Mouse (Mus musculus) lung, embryonic 14.5 days (tissue): ENCODE data around the gene Aqp11. TPM values are rescaled to one million over a fixed set of nuclear protein-coding genes. Genes with fewer than 3 reads are reported as not detected.

Source experiments
- ATAC-seq: fragments of 200-750 bp; cut with Nextera tagmentation; 2 replicates; pipeline ENCODE4 v1.8.0; 2017; ENCODE audit warnings: mild to moderate bottlenecking, moderate TSS enrichment, moderate library complexity; ENCODE audit not compliant: insufficient read depth
- DNase-seq: peaks from one replicate; pipeline ENCODE4 v3.0.0-alpha.2; 2015
- H3K27ac ChIP-seq: fragments of 300-500 bp; sonication (generic); 2 replicates; pipeline ENCODE4 v1.5.1; 2014; ENCODE audit warnings: low read depth, mild to moderate bottlenecking, moderate library complexity
- H3K27me3 ChIP-seq: fragments of 300-500 bp; sonication (generic); 2 replicates; pipeline ENCODE4 v1.6.1; 2014; ENCODE audit warnings: low read length, control low read depth; ENCODE audit not compliant: insufficient read depth
- H3K36me3 ChIP-seq: fragments of 300-500 bp; sonication (generic); 2 replicates; pipeline ENCODE4 v1.6.1; 2014; ENCODE audit warnings: control low read depth; ENCODE audit not compliant: insufficient read depth
- H3K4me1 ChIP-seq: fragments of 300-500 bp; sonication (generic); 2 replicates; pipeline ENCODE4 v1.6.1; 2014; ENCODE audit warnings: antibody characterized with exemption, control low read depth; ENCODE audit not compliant: insufficient read depth
- H3K4me2 ChIP-seq: fragments of 300-500 bp; sonication (generic); 2 replicates; pipeline ENCODE4 v1.6.1; 2014; ENCODE audit warnings: mild to moderate bottlenecking
- H3K4me3 ChIP-seq: fragments of 300-500 bp; sonication (generic); 2 replicates; pipeline ENCODE4 v1.5.1; 2014; ENCODE audit warnings: low read depth, low read length
- H3K9ac ChIP-seq: fragments of 300-500 bp; sonication (generic); 2 replicates; pipeline ENCODE4 v1.6.1; 2014
- H3K9me3 ChIP-seq: fragments of 300-500 bp; sonication (generic); 2 replicates; pipeline ENCODE4 v1.6.1; 2016; ENCODE audit warnings: low read depth, low read length, control low read depth
- CTCF ChIP-seq: IDR thresholded peaks from 2 replicates; pipeline ENCODE4 v1.5.1; 2016; ENCODE audit warnings: antibody characterized with exemption, low read depth
- WGBS: fragments of 180-500 bp; shearing (Covaris S2); extraction: QIAGEN DNeasy Blood & Tissue Kit; methylation state at CpG from one replicate; pipeline ENCODE4 v1.1.7; 2014; 5-methylcytosine and 5-hydroxymethylcytosine counted together
- polyA plus RNA-seq: library from polyadenylated mRNA; unstranded; fragments of >200 nt; fragmentation: Nextera tagmentation; extraction: Ambion mirVana; gene quantifications from 2 replicates; pipeline ENCODE4 v1.2.1, GENCODE M21; 2014

Gene Aqp11
- polyA plus RNA-seq, 1 experiment from 2014 or later, result 3.2 TPM

DNA sequence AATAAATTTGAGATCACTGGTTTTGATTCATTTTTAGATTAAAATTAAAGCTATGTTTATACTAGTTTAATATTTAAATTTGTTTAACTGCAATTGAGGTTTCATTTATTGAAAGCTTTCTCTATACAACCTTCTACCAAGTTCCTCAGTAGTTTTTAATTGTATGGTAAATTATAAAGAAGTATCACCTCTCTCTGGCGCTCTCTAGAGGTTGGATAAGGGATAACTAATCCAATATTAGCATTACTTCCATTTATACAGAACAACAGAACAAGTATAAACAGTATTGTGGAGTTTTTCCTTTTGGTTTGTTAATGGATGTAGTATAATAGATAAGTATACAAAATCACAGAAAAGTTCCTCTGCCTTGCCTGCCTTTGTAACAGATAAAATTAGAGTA, 58.9 kb downstream of the Aqp11 start:
- peak; percentile 79 for DNase-seq
- no peak overlapping the region for H3K27ac ChIP-seq
- ATAC-seq, result no peak
- H3K4me2 ChIP-seq, result no peak overlapping the region
- no peaks in the 10 kb centered on the region for H3K27me3 ChIP-seq
- TF ChIP-seq CTCF, result peak; percentile 52
- H3K4me1 ChIP-seq, result no peaks in the 10 kb centered on the region
- WGBS, result 12% methylated on average over 1 of the region's 1 CpGs
- no peak overlapping the region for H3K4me3 ChIP-seq
- H3K36me3 ChIP-seq, result peaks cover 59% of the 10 kb centered on the region
- no peak overlapping the region for H3K9ac ChIP-seq
- no peaks in the 10 kb centered on the region for H3K9me3 ChIP-seq

Other genes with a start within 250 kb of the Aqp11 start
- gene Aamdc, start 158.8 kb downstream of the Aqp11 start, polyA plus RNA-seq, result 47.2 and 47.9 TPM in 2 replicates
- gene Rsf1, start 158.4 kb downstream of the Aqp11 start, polyA plus RNA-seq, result 19.4 and 22.1 TPM in 2 replicates
- 213 and 214 TPM in 2 replicates for gene Clns1a, start 41.7 kb downstream of the Aqp11 start, polyA plus RNA-seq
- gene Pak1, start 50.3 kb upstream of the Aqp11 start, polyA plus RNA-seq, result 19.2 and 20.4 TPM in 2 replicates
- not detected in 2 replicates for gene Gdpd4, start 181.7 kb upstream of the Aqp11 start, polyA plus RNA-seq